Mouse (Mus musculus) liver, embryonic 14.5 days (tissue): ENCODE measurements around the gene Clca2. TPM values are rescaled to one million over a fixed set of nuclear protein-coding genes. Genes with fewer than 3 reads are reported as not detected.
A peak's percentile ranks its signal among the peaks of the same experiment; 100 is the strongest.

ENCODE experiments used
- ATAC-seq: fragments of 200-750 bp; cut with Nextera tagmentation; 2 replicates; pipeline ENCODE4 v1.8.0; 2017; ENCODE audit warnings: moderate number of reproducible peaks, mild to moderate bottlenecking, moderate library complexity; ENCODE audit not compliant: insufficient read depth
- DNase-seq, 3 experiments: peaks; one replicate each; pipeline ENCODE4 v3.0.0-alpha.2; 2012 to 2013; ENCODE audit warnings: low read depth in 3 of 3, low spot score in 3 of 3
- H3K27ac ChIP-seq: fragments of 300-500 bp; sonication (generic); 2 replicates; pipeline ENCODE4 v1.5.1; 2014; ENCODE audit warnings: moderate library complexity, mild to moderate bottlenecking, control low read depth, inconsistent platforms
- H3K27me3 ChIP-seq: fragments of 300-500 bp; sonication (generic); 2 replicates; pipeline ENCODE4 v1.6.1; 2014; ENCODE audit warnings: mild to moderate bottlenecking, low read length, moderate library complexity; ENCODE audit not compliant: control insufficient read depth, insufficient read depth
- H3K36me3 ChIP-seq: fragments of 300-500 bp; sonication (generic); replicated peaks from 2 replicates; pipeline ENCODE4 v1.6.1; 2014; ENCODE audit warnings: low read depth; ENCODE audit not compliant: control insufficient read depth, insufficient read depth
- H3K4me1 ChIP-seq, 2 experiments: fragments of 200-500 bp in 1 of 2; fragments of 300-500 bp in 1 of 2; sonication (generic) in 1 of 2; replicated peaks; 2 replicates each; pipeline ENCODE4 v1.6.1; 2012 to 2014; ENCODE audit warnings: antibody characterized with exemption in 1 of 2, inconsistent platforms in 1 of 2, low read length in 1 of 2; ENCODE audit not compliant: control insufficient read depth in 2 of 2, insufficient read depth in 2 of 2
- H3K4me2 ChIP-seq: fragments of 300-500 bp; sonication (generic); 2 replicates; pipeline ENCODE4 v1.6.1; 2014; ENCODE audit warnings: low read depth, mild to moderate bottlenecking, control low read depth, moderate library complexity
- H3K4me3 ChIP-seq, 2 experiments: fragments of 200-500 bp in 1 of 2; fragments of 300-500 bp in 1 of 2; sonication (generic) in 1 of 2; 2 replicates each; pipeline ENCODE4 v1.5.1; 2012 to 2014; ENCODE audit warnings: low read depth in 2 of 2, low read length in 2 of 2, mild to moderate bottlenecking in 2 of 2, control low read depth in 1 of 2, inconsistent platforms in 1 of 2, moderate library complexity in 1 of 2; ENCODE audit not compliant: insufficient read depth in 1 of 2
- H3K9ac ChIP-seq: fragments of 300-500 bp; sonication (generic); replicated peaks from 2 replicates; pipeline ENCODE4 v1.6.1; 2014; ENCODE audit warnings: mild to moderate bottlenecking, control low read depth, moderate library complexity
- H3K9me3 ChIP-seq: fragments of 300-500 bp; sonication (generic); 2 replicates; pipeline ENCODE4 v1.6.1; 2016; ENCODE audit warnings: low read length, mixed read lengths; ENCODE audit not compliant: control insufficient read depth
- CTCF ChIP-seq: IDR thresholded peaks from 2 replicates; pipeline ENCODE4 v1.5.1; 2016; ENCODE audit warnings: antibody characterized with exemption, low read depth, control low read depth
- EP300 ChIP-seq: IDR thresholded peaks from 2 replicates; pipeline ENCODE4 v1.6.1; 2016; ENCODE audit warnings: antibody characterized with exemption, low read depth
- WGBS: fragments of 180-500 bp; shearing (Covaris S2); extraction: QIAGEN DNeasy Blood & Tissue Kit; methylation state at CpG from one replicate; pipeline ENCODE4 v1.1.7; 2014; ENCODE audit not compliant: insufficient replicate concordance; 5-methylcytosine and 5-hydroxymethylcytosine counted together
- polyA plus RNA-seq, 2 experiments: library from polyadenylated mRNA; depleted of rRNA in 1 of 2; stranded (reverse) in 1 of 2; unstranded in 1 of 2; fragments of >200 nt; fragmentation: Nextera tagmentation in 1 of 2; extraction: Ambion mirVana in 1 of 2; gene quantifications; 2 replicates each; pipeline versions ENCODE4 v1.2.1 to v1.2.3; 2012 to 2014

Gene Clca2
- polyA plus RNA-seq, 2 experiments: not detected

- Histone ChIP-seq H3K9me3 (no peaks in the 10 kb centered on the region), H3K4me3 (no peak overlapping the region), H3K4me2 (no peak overlapping the region), H3K27me3 (no peaks in the 10 kb centered on the region), H3K9ac (no peak overlapping the region), H3K27ac (no peak overlapping the region), H3K36me3 (no peaks in the 10 kb centered on the region), H3K4me1 (no peaks in the 10 kb centered on the region)
- ATAC-seq (no peak), DNase-seq (no peak)
- TF ChIP-seq EP300 (no peak), CTCF (no peak)
Observed at GRCm38 (mm10) chr3:145142925-145143324, 43.7 kb upstream of the Clca2 start.

GRCm38 (mm10) chr3:145140236-145140635 is 41.0 kb upstream of the Clca2 start:
- TF ChIP-seq CTCF: no peak
- no peak for TF ChIP-seq EP300
- Histone ChIP-seq H3K4me1 (no peaks in the 10 kb centered on the region), H3K36me3 (no peaks in the 10 kb centered on the region), H3K27me3 (no peaks in the 10 kb centered on the region), H3K9ac (no peak overlapping the region), H3K9me3 (no peaks in the 10 kb centered on the region), H3K4me3 (no peak overlapping the region), H3K4me2 (no peak overlapping the region), H3K27ac (no peak overlapping the region)
- DNase-seq (no peak), ATAC-seq (no peak)
- 69% methylated on average over 4 of the region's 4 CpGs for WGBS

GRCm38 (mm10) chr3:145131210-145131868 is 32.1 kb upstream of the Clca2 start:
- Histone ChIP-seq H3K27me3 (no peaks in the 10 kb centered on the region), H3K4me2 (no peak overlapping the region), H3K9ac (no peak overlapping the region), H3K36me3 (peaks cover 1% of the 10 kb centered on the region; the same call in 1 of the 2 replicates), H3K27ac (no peak overlapping the region), H3K4me1 (no peaks in the 10 kb centered on the region), H3K9me3 (no peaks in the 10 kb centered on the region), H3K4me3 (no peak overlapping the region)
- TF ChIP-seq CTCF: peak; percentile 57
- TF ChIP-seq EP300: no peak
- ATAC-seq (no peak), DNase-seq (peak in 2 of 3 experiments; percentile 19 to 31)
- 23% methylated on average over 3 of the region's 3 CpGs for WGBS

- H3K4me1 ChIP-seq: no peaks in the 10 kb centered on the region
- no peaks in the 10 kb centered on the region for H3K9me3 ChIP-seq
- no peak for ATAC-seq
- TF ChIP-seq EP300 (no peak), CTCF (no peak)
- no peak overlapping the region for H3K4me3 ChIP-seq
- peaks cover 2% of the 10 kb centered on the region; the same call in 1 of the 2 replicates for H3K36me3 ChIP-seq
- H3K27ac ChIP-seq: no peak overlapping the region
- no peak overlapping the region for H3K4me2 ChIP-seq
- no peak overlapping the region for H3K9ac ChIP-seq
- no peaks in the 10 kb centered on the region for H3K27me3 ChIP-seq
- DNase-seq: no peak
Observed at GRCm38 (mm10) chr3:145129356-145129755, 30.1 kb upstream of the Clca2 start.

GRCm38 (mm10) chr3:145126618-145127017 is 27.4 kb upstream of the Clca2 start:
- H3K27me3 ChIP-seq: no peaks in the 10 kb centered on the region
- no peaks in the 10 kb centered on the region for H3K4me1 ChIP-seq
- H3K36me3 ChIP-seq: peaks cover 2% of the 10 kb centered on the region; the same call in 1 of the 2 replicates
- no peak for TF ChIP-seq EP300
- TF ChIP-seq CTCF: no peak
- WGBS: 63% methylated on average over 2 of the region's 2 CpGs
- DNase-seq (no peak), ATAC-seq (no peak)
- no peak overlapping the region for H3K27ac ChIP-seq
- no peak overlapping the region for H3K4me2 ChIP-seq
- H3K9me3 ChIP-seq: no peaks in the 10 kb centered on the region
- H3K4me3 ChIP-seq: no peak overlapping the region
- no peak overlapping the region for H3K9ac ChIP-seq
